Mouse (Mus musculus) CD4-positive, CD25-positive, alpha-beta regulatory T cell, adult 9 weeks (primary cell): ENCODE results near the gene Fam13c. TPM values are rescaled to one million over a fixed set of nuclear protein-coding genes. Genes with fewer than 3 reads are reported as not detected.

Experiments used
- polyA plus RNA-seq: library from polyadenylated mRNA; unstranded; fragments of 100-300 nt; shearing (Covaris generic); gene quantifications from one replicate; pipeline ENCODE4 v1.2.1, GENCODE M21; 2017

Fam13c gene
- not detected for polyA plus RNA-seq

GRCm38 (mm10) chr10:70439676-70440521, at the start of gene Fam13c:
Gene Fam13c (plus strand): TSS chr10:70440481.

Other genes with a start within 250 kb of the Fam13c start
- not detected for gene Mrln, start 235.8 kb upstream of the Fam13c start, polyA plus RNA-seq
- not detected for gene Slc16a9, start 195.4 kb upstream of the Fam13c start, polyA plus RNA-seq
- not detected for gene Phyhipl, start 215.5 kb downstream of the Fam13c start, polyA plus RNA-seq